Mouse (Mus musculus): ENCODE data around the gene Cxcl12. TPM values are rescaled to one million over a fixed set of nuclear protein-coding genes. Genes with fewer than 3 reads are reported as not detected.

Gene Cxcl12
- total RNA-seq (2014; fragmentation: Nextera tagmentation) = not detected in 2 replicates
- 0.80 and 1.4 TPM in 2 replicates for total RNA-seq (2017)

GRCm38 (mm10) chr6:117168321-117169011, at the start of gene Cxcl12:
TSS of gene Cxcl12 (plus strand) at chr6:117168535.
- ATAC-seq (replicated peaks; ENCODE audit: low FRiP score, low TSS enrichment, poor library complexity, severe bottlenecking) = no peak

DNA sequence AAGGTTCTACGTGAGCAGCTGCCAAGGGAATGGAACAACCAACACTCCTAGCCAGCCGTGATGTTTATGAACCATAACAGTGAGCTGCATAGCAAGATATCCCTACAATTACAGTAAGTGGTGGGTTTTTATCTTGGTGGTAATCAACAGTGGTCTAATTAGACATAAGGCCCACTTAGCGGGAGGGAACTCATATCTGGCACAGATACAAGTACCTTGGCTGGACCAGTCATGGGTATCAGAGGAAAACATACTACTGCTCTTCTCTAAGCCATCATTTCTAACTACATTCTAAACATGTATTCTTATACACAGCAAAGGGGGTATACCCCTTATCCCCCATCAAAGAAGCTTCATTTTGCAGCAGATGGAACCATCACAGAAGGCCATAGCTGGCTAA, 46.3 kb upstream of the Cxcl12 start:
- no peak for ATAC-seq (replicated peaks; ENCODE audit: low FRiP score, low TSS enrichment, poor library complexity, severe bottlenecking)

DNA sequence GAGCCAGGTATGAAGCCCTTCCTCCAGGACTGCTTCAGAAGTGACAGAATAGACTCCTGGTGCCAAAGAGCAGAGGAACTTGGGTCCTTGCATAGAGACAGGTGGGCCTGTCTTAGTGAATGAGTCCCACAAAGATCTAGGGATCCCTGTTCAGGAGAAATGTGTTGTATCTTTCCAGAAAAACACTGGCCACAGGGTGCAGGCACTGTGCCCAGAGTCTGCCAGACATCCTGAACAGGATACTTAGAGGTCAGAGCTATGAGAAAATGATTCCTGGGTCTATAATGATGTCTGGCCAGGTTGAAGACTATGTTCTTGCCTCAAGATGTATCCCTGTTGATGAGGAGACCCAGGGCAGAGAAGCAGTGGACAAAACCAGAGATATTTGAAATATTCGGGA, 42.0 kb upstream of the Cxcl12 start:
- ATAC-seq (replicated peaks; ENCODE audit: low FRiP score, low TSS enrichment, poor library complexity, severe bottlenecking) = no peak

- ATAC-seq (replicated peaks; ENCODE audit: low FRiP score, low TSS enrichment, poor library complexity, severe bottlenecking) = no peak
Observed at GRCm38 (mm10) chr6:117129443-117129842, 38.9 kb upstream of the Cxcl12 start.

- ATAC-seq (replicated peaks; ENCODE audit: low FRiP score, low TSS enrichment, poor library complexity, severe bottlenecking) = no peak
Observed at GRCm38 (mm10) chr6:117130680-117131111, 37.6 kb upstream of the Cxcl12 start.

DNA sequence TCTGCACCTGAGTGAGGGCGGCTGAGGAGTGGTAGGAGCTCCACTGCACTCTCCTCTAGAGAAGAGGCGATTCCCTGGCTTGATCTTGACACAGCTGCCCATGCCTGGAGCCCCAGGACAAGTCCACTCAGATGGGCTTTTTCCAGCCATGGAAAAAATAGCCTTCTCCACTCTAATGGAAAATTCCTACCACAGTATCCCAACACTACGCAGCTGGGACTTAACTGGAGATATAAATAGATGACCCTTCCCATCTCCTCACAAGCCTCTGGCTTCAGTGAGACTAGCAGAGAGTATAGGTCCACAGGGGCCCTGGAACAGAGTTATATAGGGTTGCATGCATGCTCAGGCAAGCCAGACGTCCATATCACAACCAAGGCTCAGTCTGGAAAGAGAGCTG, 33.8 kb upstream of the Cxcl12 start:
- no peak for ATAC-seq (replicated peaks; ENCODE audit: low FRiP score, low TSS enrichment, poor library complexity, severe bottlenecking)

DNA sequence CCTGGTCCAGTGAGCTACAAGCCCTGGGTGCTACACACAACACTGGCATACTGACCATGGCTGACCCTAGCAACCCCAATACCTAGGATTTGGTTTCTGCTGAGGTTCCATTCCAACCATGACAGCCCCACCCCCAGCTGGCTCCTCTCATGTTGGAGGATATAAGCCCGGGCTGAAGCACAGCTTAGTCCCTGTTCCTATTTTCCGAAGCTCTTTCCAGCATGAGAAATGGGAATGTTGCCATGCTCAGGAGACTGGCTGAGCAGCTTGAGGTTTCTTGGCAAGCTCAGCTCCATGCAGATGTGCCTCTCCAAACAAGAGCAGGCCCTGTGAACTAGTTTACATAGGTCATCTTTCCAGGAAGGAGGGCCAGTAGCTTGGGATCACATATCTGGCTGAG, 30.6 kb upstream of the Cxcl12 start:
- ATAC-seq (replicated peaks; ENCODE audit: low FRiP score, low TSS enrichment, poor library complexity, severe bottlenecking) = no peak

DNA sequence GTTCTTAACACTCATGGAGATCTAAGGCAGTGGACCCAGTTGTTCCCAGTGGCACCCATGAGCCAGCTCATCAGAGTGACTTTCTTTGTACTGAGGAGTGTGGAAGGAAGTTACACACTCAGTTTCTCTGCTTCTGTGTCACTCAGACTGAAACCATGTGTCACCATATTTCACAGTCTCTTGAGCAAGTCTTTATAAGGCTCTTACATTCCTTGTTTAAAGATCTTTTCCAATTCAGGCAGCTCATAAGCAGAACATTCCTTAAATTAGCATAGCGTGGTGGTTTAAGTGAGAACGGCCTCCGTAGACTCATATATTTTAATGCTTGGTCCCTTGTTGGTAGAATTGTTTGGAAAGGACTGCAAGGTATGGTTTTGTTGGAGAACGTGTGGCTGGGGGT, 27.4 kb upstream of the Cxcl12 start:
- no peak for ATAC-seq (replicated peaks; ENCODE audit: low FRiP score, low TSS enrichment, poor library complexity, severe bottlenecking)

DNA sequence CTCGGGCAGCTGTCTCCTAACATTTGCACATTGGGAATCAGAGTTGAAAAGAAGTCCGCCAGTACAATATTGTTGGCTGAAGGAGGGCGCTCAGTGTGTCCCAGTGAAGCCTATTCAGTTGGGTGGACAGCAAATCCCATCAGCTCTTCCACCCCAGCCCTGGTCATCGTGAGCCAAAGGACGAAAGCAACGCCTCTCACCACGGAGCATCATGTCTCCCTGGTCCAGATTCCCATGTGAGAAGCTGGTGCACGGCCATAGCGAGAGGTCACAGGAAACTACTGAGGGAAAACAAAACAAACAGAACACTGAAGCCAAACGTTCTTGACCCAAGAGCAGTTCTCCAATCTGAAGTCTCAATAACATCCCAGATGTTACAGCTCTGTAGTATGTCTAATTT, 21.4 kb upstream of the Cxcl12 start:
- ATAC-seq (replicated peaks; ENCODE audit: low FRiP score, low TSS enrichment, poor library complexity, severe bottlenecking) = no peak

GRCm38 (mm10) chr6:117151484-117152149, 16.7 kb upstream of the Cxcl12 start:
- ATAC-seq (replicated peaks; ENCODE audit: low FRiP score, low TSS enrichment, poor library complexity, severe bottlenecking) = no peak

- no peak for ATAC-seq (replicated peaks; ENCODE audit: low FRiP score, low TSS enrichment, poor library complexity, severe bottlenecking)
Observed at GRCm38 (mm10) chr6:117153046-117153445, 15.3 kb upstream of the Cxcl12 start.

DNA sequence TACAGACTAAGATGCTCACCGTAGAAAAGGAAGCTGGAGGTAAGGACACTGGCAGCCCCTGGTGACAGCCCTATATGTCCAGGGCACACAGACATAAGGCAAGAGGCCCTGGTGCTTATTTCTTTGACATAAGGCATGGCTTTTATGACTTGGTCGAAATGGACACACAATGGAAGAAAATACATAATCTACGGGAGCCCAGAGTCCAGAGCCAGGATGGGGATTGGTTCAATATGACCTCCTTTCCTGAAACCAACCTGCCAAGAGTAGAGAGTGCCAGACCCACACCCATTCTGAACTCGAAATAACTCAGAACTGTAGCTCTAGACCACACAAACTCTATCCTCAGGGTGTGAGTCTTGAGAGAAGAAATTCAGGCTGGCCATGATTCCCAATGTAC, 11.5 kb upstream of the Cxcl12 start:
- no peak for ATAC-seq (replicated peaks; ENCODE audit: low FRiP score, low TSS enrichment, poor library complexity, severe bottlenecking)

DNA sequence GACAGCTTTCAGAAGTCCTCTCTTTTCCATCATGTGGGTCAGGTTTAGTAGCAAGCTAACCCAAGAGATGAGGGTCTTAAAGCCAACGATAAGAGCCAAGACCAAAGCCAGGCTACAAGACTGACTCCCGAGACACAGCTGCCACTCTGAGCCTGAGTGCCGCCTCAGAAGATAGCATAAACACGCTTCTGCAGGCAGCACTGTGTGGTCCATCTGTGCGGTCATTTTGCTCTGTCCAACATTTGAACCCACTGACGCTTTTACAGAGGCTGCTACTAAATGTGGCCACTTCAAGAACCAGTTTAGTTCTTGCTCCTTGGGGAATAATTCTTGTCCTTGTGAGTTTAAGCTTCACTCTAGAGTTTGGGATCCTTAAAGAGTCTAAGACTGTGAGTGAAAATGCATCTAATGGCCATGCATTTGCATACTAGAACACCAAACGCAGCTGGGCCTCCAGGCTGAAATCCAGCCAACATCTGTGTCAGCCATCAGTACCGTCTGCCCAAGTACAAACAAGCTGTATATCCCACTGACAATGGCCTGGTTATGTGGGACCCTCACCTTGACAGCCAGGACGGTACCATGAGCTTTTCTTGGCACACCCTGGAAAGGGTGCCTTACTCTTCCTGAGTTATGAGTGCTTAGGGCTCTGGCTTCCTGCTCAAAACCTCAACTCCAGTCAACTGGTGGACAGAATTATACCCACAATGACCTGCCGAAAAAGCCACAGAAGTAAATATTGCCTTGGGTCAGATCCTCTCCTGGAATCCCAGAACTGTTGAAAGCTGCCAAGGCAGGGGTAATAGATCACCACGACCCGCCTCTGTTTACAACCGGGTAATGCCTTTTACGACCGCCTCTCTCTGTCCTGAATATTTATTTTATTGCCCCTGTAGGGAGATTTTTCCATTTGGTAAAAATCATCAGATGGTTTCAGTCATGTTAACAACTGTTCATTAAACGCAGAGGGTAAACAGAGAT, 8.3 kb upstream of the Cxcl12 start:
- ATAC-seq (replicated peaks; ENCODE audit: low FRiP score, low TSS enrichment, poor library complexity, severe bottlenecking) = no peak

DNA sequence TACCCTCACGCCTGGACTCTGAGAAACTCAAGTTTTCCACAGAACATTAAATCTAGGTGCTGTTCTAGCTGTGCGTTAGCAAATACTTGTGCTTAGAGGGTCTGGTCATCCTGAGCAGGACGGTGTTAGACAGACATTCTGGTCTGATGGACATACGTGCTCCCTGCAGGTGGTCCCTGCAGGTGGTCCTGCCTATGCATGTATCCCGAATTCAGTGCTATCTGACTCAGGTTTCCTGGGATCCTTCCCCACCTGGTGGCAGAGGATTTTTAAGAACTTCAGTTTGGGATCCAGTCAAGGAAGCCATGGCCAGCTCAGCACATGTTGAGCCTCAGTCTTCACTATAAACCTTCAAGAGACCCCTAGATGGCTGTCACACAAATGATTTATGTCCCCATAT, 4.8 kb upstream of the Cxcl12 start:
- ATAC-seq (replicated peaks; ENCODE audit: low FRiP score, low TSS enrichment, poor library complexity, severe bottlenecking) = no peak

- peak; percentile 85 for ATAC-seq (replicated peaks; ENCODE audit: low FRiP score, low TSS enrichment, poor library complexity, severe bottlenecking)
Observed at GRCm38 (mm10) chr6:117166581-117167425, 1.5 kb upstream of the Cxcl12 start.

DNA sequence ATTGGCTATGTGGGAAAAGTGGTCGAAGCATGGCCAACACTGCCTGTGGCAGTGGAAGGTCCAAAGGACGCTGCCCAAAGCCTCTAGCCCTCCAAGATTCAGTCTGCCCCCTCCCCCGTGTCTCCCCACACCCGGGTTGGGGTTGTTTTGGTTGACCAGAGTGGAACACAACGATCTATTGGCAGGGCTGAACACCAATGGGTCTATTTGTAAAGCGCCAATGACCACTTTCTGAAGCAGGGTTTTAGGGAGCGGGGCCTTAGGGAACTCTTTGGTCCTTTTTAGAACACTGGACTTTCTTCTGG, 957 bp upstream of the Cxcl12 start:
- ATAC-seq (replicated peaks; ENCODE audit: low FRiP score, low TSS enrichment, poor library complexity, severe bottlenecking) = no peak

DNA sequence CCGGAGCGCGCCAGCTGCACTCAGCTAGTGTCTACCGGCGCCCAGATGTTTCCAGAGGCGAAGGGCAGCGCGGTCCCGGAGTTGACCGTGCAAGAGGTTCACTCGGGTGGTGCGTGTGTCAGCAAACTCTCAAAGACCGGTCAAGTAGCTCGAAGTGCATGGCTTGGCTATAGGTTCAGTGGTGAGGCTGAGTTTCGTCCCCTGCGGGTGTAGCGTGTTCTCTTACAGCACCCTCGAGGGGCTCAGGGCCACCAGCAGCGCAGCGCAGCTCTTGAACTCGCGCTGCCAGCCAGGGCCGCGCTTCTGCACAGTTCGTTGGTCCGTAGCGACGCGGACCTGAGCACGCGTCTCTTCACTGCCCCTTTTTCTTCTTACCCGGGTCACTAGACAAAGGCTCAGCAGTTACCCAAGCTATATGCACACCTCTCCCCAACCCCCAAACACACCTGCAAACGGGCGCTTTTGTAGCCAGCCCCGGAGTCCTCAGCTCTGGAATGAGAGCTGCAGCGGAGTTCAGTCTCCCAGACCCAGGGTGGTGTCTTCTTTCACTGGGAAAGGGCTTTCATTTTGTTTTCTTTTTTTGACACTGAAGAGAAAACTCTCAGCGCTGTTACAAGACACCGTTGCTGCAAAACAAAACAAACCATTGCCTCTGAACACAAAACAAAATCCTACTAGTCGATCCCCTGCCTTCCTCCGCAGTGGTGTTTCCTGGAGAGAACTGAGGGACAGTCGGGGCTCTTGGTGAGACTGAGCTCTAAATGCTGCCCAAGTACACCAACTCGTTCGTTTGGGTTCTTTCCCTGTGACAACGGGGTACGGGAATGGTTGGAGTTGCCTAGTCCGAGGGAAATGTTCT, 945 bp downstream of the Cxcl12 start:
- no peak for ATAC-seq (replicated peaks; ENCODE audit: low FRiP score, low TSS enrichment, poor library complexity, severe bottlenecking)

- ATAC-seq (replicated peaks; ENCODE audit: low FRiP score, low TSS enrichment, poor library complexity, severe bottlenecking) = no peak
Observed at GRCm38 (mm10) chr6:117169910-117170747, 1.8 kb downstream of the Cxcl12 start.
